Mouse (Mus musculus): Measurements from ENCODE around the gene Wfdc2. TPM values are rescaled to one million over a fixed set of nuclear protein-coding genes. Genes with fewer than 3 reads are reported as not detected.

Wfdc2 gene
- polyA plus RNA-seq, 1 experiment from 2014 or later: 39.6 TPM

- 51% methylated on average over 4 of the region's 4 CpGs for WGBS
- peaks cover 12% of the 10 kb centered on the region for H3K27me3 ChIP-seq
These were observed 12.9 kb upstream of the Wfdc2 start for GRCm38 (mm10) chr2:164549338-164549737.

GRCm38 (mm10) chr2:164549963-164550894 lies 12.0 kb upstream of the Wfdc2 start:
- H3K36me3 ChIP-seq: no peaks in the 10 kb centered on the region
- H3K9ac ChIP-seq (replicated peaks): 0 out of 2 replicates have a peak overlapping the region, but pooled peaks have one; percentile 8
- H3K27ac ChIP-seq: no peak overlapping the region
- H3K4me2 ChIP-seq: peak overlapping the region; percentile 35
- H3K4me1 ChIP-seq (replicated peaks): peaks cover 6% of the 10 kb centered on the region; the same call in 1 of the 2 replicates
- WGBS: 20% methylated on average over 10 of the region's 10 CpGs
- H3K4me3 ChIP-seq (replicated peaks): no peak overlapping the region
- peaks cover 12% of the 10 kb centered on the region for H3K27me3 ChIP-seq
- no peak for ATAC-seq (ENCODE audit: insufficient number of reproducible peaks, insufficient read depth, low FRiP score, low TSS enrichment, low read depth)
- H3K9me3 ChIP-seq: no peaks in the 10 kb centered on the region

More at GRCm38 (mm10) chr2:164549338-164549737, 12.9 kb upstream of the Wfdc2 start:
- Histone ChIP-seq H3K4me2 (no peak overlapping the region), H3K9me3 (no peaks in the 10 kb centered on the region), H3K27ac (no peak overlapping the region), H3K4me3 (replicated peaks) (no peak overlapping the region), H3K9ac (replicated peaks) (no peak overlapping the region), H3K4me1 (replicated peaks) (peaks cover 6% of the 10 kb centered on the region; the same call in 1 of the 2 replicates), H3K36me3 (no peaks in the 10 kb centered on the region)
- no peak for ATAC-seq (ENCODE audit: insufficient number of reproducible peaks, insufficient read depth, low FRiP score, low TSS enrichment, low read depth)

- Histone ChIP-seq H3K4me3 (replicated peaks) (no peak overlapping the region), H3K9me3 (no peaks in the 10 kb centered on the region), H3K9ac (replicated peaks) (no peak overlapping the region), H3K27me3 (peaks cover 12% of the 10 kb centered on the region), H3K4me2 (no peak overlapping the region), H3K4me1 (replicated peaks) (peaks cover 6% of the 10 kb centered on the region; the same call in 1 of the 2 replicates), H3K36me3 (no peaks in the 10 kb centered on the region), H3K27ac (no peak overlapping the region)
- ATAC-seq (ENCODE audit: insufficient number of reproducible peaks, insufficient read depth, low FRiP score, low TSS enrichment, low read depth): no peak
- WGBS: 78% methylated on average over 2 of the region's 2 CpGs
These were observed 11.3 kb upstream of the Wfdc2 start for GRCm38 (mm10) chr2:164550895-164551269.

GRCm38 (mm10) chr2:164551502-164551901 lies 10.7 kb upstream of the Wfdc2 start:
- Histone ChIP-seq H3K4me1 (replicated peaks) (peaks cover 6% of the 10 kb centered on the region; the same call in 1 of the 2 replicates), H3K4me2 (no peak overlapping the region), H3K9ac (replicated peaks) (no peak overlapping the region), H3K4me3 (replicated peaks) (no peak overlapping the region), H3K27me3 (peaks cover 12% of the 10 kb centered on the region), H3K27ac (no peak overlapping the region), H3K36me3 (no peaks in the 10 kb centered on the region), H3K9me3 (no peaks in the 10 kb centered on the region)
- ATAC-seq (ENCODE audit: insufficient number of reproducible peaks, insufficient read depth, low FRiP score, low TSS enrichment, low read depth): no peak
- WGBS: 90% methylated on average over 9 of the region's 9 CpGs

GRCm38 (mm10) chr2:164558426-164558825 lies 3.8 kb upstream of the Wfdc2 start:
- WGBS: 87% methylated on average over 8 of the region's 8 CpGs
- no peaks in the 10 kb centered on the region for H3K9me3 ChIP-seq
- ATAC-seq (ENCODE audit: insufficient number of reproducible peaks, insufficient read depth, low FRiP score, low TSS enrichment, low read depth): no peak
- H3K4me1 ChIP-seq (replicated peaks): peaks cover 14% of the 10 kb centered on the region
- H3K9ac ChIP-seq (replicated peaks): no peak overlapping the region
- no peak overlapping the region for H3K27ac ChIP-seq
- no peak overlapping the region for H3K4me3 ChIP-seq (replicated peaks)
- H3K36me3 ChIP-seq: no peaks in the 10 kb centered on the region
- H3K27me3 ChIP-seq: 0 out of 2 replicates have a peak, but pooled peaks cover 15% of the 10 kb centered on the region
- H3K4me2 ChIP-seq: no peak overlapping the region

GRCm38 (mm10) chr2:164558991-164559645 lies 3.1 kb upstream of the Wfdc2 start:
- Histone ChIP-seq H3K9me3 (no peaks in the 10 kb centered on the region), H3K4me1 (replicated peaks) (peaks cover 19% of the 10 kb centered on the region), H3K9ac (replicated peaks) (no peak overlapping the region), H3K27me3 (0 out of 2 replicates have a peak, but pooled peaks cover 15% of the 10 kb centered on the region), H3K4me2 (no peak overlapping the region), H3K36me3 (no peaks in the 10 kb centered on the region), H3K27ac (no peak overlapping the region), H3K4me3 (replicated peaks) (no peak overlapping the region)
- no peak for ATAC-seq (ENCODE audit: insufficient number of reproducible peaks, insufficient read depth, low FRiP score, low TSS enrichment, low read depth)
- 39% methylated on average over 16 of the region's 16 CpGs for WGBS

- Histone ChIP-seq H3K9ac (replicated peaks) (no peak overlapping the region), H3K4me1 (replicated peaks) (peaks cover 23% of the 10 kb centered on the region), H3K27me3 (peaks cover 15% of the 10 kb centered on the region; the same call in 1 of the 2 replicates), H3K4me3 (replicated peaks) (no peak overlapping the region), H3K9me3 (no peaks in the 10 kb centered on the region), H3K36me3 (no peaks in the 10 kb centered on the region), H3K27ac (no peak overlapping the region), H3K4me2 (no peak overlapping the region)
- WGBS: 89% methylated on average over 8 of the region's 8 CpGs
- no peak for ATAC-seq (ENCODE audit: insufficient number of reproducible peaks, insufficient read depth, low FRiP score, low TSS enrichment, low read depth)
These were observed 2.1 kb upstream of the Wfdc2 start for GRCm38 (mm10) chr2:164560106-164560505.

- WGBS: under 1% methylated on average over 32 of the region's 32 CpGs
- 0 out of 2 replicates have a peak, but pooled peaks cover 3% of the 10 kb centered on the region for H3K9me3 ChIP-seq
- H3K27ac ChIP-seq: peak overlapping the region; percentile 50; the same call in 1 of the 2 replicates
- H3K4me3 ChIP-seq (replicated peaks): peak overlapping the region; percentile 47
- peaks cover 8% of the 10 kb centered on the region; the same call in 1 of the 2 replicates for H3K36me3 ChIP-seq
- peak overlapping the region; percentile 86 for H3K4me2 ChIP-seq
- H3K9ac ChIP-seq (replicated peaks): peak overlapping the region; percentile 73
- peaks cover 23% of the 10 kb centered on the region for H3K4me1 ChIP-seq (replicated peaks)
- peaks cover 11% of the 10 kb centered on the region; the same call in 1 of the 2 replicates for H3K27me3 ChIP-seq
- ATAC-seq (ENCODE audit: insufficient number of reproducible peaks, insufficient read depth, low FRiP score, low TSS enrichment, low read depth): peak; percentile 66; the same call in 1 of the 2 replicates
These were observed 1.3 kb downstream of the Wfdc2 start for GRCm38 (mm10) chr2:164563339-164564038.

GRCm38 (mm10) chr2:164564346-164564745 lies 2.1 kb downstream of the Wfdc2 start:
- H3K27me3 ChIP-seq: peaks cover 11% of the 10 kb centered on the region; the same call in 1 of the 2 replicates
- peak overlapping the region; percentile 86 for H3K4me2 ChIP-seq
- H3K9me3 ChIP-seq: 0 out of 2 replicates have a peak, but pooled peaks cover 3% of the 10 kb centered on the region
- H3K27ac ChIP-seq: no peak overlapping the region
- WGBS: 75% methylated on average over 5 of the region's 5 CpGs
- no peak overlapping the region for H3K4me3 ChIP-seq (replicated peaks)
- peaks cover 23% of the 10 kb centered on the region for H3K4me1 ChIP-seq (replicated peaks)
- peaks cover 8% of the 10 kb centered on the region; the same call in 1 of the 2 replicates for H3K36me3 ChIP-seq
- no peak overlapping the region for H3K9ac ChIP-seq (replicated peaks)
- no peak for ATAC-seq (ENCODE audit: insufficient number of reproducible peaks, insufficient read depth, low FRiP score, low TSS enrichment, low read depth)

GRCm38 (mm10) chr2:164566997-164567396 lies 4.8 kb downstream of the Wfdc2 start:
- H3K27ac ChIP-seq: no peak overlapping the region
- peaks cover 8% of the 10 kb centered on the region; the same call in 1 of the 2 replicates for H3K36me3 ChIP-seq
- no peak overlapping the region for H3K4me3 ChIP-seq (replicated peaks)
- peaks cover 7% of the 10 kb centered on the region; the same call in 1 of the 2 replicates for H3K27me3 ChIP-seq
- H3K9ac ChIP-seq (replicated peaks): no peak overlapping the region
- no peak for ATAC-seq (ENCODE audit: insufficient number of reproducible peaks, insufficient read depth, low FRiP score, low TSS enrichment, low read depth)
- H3K4me1 ChIP-seq (replicated peaks): peaks cover 23% of the 10 kb centered on the region
- H3K4me2 ChIP-seq: no peak overlapping the region
- 0 out of 2 replicates have a peak, but pooled peaks cover 3% of the 10 kb centered on the region for H3K9me3 ChIP-seq
- 81% methylated on average over 2 of the region's 2 CpGs for WGBS
